Mouse (Mus musculus): ENCODE measurements at regions not wholly inside any gene's neighbourhood (a gene's known extent, or its start where the extent isn't known, plus 50 kb on each side); places are given as distances from the start of the nearest gene placed in this dataset.

DNA sequence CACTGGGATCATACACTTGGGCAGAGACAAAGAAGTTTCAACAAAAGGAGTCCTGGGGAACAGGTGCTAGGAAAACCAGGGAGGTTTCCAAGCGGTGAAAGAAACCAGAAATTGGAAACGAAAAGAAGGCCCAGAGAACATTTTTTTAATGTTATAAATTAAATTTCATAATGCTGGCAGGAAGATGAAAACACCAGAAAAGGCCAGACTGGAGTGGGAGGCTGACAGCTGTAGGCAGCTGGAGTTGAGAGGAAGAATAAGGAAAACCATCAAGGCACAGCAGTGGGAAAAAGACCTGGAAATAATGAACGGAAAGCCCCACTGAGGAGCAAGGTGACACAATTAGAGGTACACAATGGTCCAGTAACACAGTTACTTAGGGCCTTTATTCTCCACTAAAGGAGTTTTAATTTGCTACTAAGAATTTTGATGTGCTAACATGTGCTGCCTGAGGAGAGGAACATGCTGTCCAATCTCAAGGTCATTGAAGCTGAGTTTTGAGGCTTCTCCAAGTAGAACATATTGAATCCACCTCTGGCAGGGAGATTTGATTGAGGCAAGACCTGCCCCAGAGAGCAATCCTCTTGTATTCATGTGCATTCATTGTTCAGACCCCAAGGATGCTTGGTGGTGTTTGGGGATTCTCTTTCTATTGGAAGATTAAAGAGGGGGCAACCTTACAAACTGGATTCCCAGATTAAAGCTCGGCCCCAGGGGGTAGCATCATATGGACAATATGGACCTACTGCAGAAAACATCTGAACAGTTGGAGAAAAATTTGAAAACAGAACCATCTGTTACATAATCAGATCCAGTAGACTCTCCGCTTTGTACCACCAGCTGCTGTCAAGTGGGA lies 53.9 kb upstream of the Igf1 start:
- no peaks in the 10 kb centered on the region for H3K27me3 ChIP-seq
- H3K27ac ChIP-seq: no peak overlapping the region
- WGBS: 72% methylated on average over 5 of the region's 5 CpGs
- no peak overlapping the region for H3K9ac ChIP-seq
- H3K4me3 ChIP-seq: no peak overlapping the region
- H3K9me3 ChIP-seq (replicated peaks): no peaks in the 10 kb centered on the region
- H3K36me3 ChIP-seq: no peaks in the 10 kb centered on the region
- H3K4me1 ChIP-seq (replicated peaks): no peaks in the 10 kb centered on the region
- no peak overlapping the region for H3K4me2 ChIP-seq
- no peak for ATAC-seq (replicated peaks; ENCODE audit: insufficient number of reproducible peaks, insufficient read depth, low FRiP score, low read depth)

DNA sequence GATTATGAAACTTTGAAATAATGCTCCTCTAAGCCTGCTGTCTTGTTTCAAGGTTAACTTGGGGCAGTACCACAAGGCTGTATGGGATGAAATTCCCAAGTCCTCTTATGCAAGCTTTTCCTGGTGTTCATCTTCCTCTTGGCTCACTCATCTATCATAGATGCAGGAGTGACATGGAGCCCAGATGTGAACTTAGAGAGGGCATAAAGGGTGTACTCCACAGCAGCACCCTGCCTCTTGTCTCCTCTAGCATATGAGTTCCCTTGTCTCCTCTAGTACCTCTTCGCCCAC lies 53.3 kb upstream of the Igf1 start:
- 90% methylated on average over 1 of the region's 1 CpGs for WGBS
- Histone ChIP-seq H3K4me2 (no peak overlapping the region), H3K4me3 (no peak overlapping the region), H3K27ac (no peak overlapping the region), H3K27me3 (no peaks in the 10 kb centered on the region), H3K9ac (no peak overlapping the region), H3K36me3 (no peaks in the 10 kb centered on the region), H3K4me1 (replicated peaks) (no peaks in the 10 kb centered on the region), H3K9me3 (replicated peaks) (no peaks in the 10 kb centered on the region)
- ATAC-seq (replicated peaks; ENCODE audit: insufficient number of reproducible peaks, insufficient read depth, low FRiP score, low read depth): no peak
